Mouse (Mus musculus): ENCODE measurements around the gene Ece1. TPM values are rescaled to one million over a fixed set of nuclear protein-coding genes. Genes with fewer than 3 reads are reported as not detected.

Ece1 gene
- total RNA-seq, 1 experiment = 99.2 TPM

GRCm38 (mm10) chr4:137943540-137943939 lies 81.5 kb downstream of the Ece1 start:
- H3K4me3 ChIP-seq (ENCODE audit: insufficient read depth in 1 of 2, low read depth in 1 of 2, low read length in 2 of 2, poor library complexity in 1 of 2, severe bottlenecking in 1 of 2) = no peak overlapping the region
- H3K36me3 ChIP-seq (ENCODE audit: control insufficient read depth, insufficient read depth, low read length, poor library complexity, severe bottlenecking) = peaks cover 14% of the 10 kb centered on the region; the same call in 1 of the 2 replicates
- TF ChIP-seq ZNF384 (IDR thresholded peaks at IDR 0.05; ENCODE audit: low read depth, low read length) (no peak), MAFK (IDR thresholded peaks at IDR 0.05; ENCODE audit: insufficient read depth, low read depth, low read length) (no peak), ZC3H11A (IDR thresholded peaks at IDR 0.05; ENCODE audit: borderline replicate concordance, low read depth, low read length) (no peak), CHD2 (IDR thresholded peaks at IDR 0.05; ENCODE audit: low read depth, low read length) (no peak), HCFC1 (IDR thresholded peaks at IDR 0.05; ENCODE audit: borderline replicate concordance, insufficient read depth, low read length) (no peak)
- no peak for DNase-seq (ENCODE audit: low read depth, low spot score)
- in situ Hi-C loops (cut with MboI; ENCODE audit: low sequenced_read_pairs in 2 of 2, unreplicated experiment in 2 of 2) = loop anchor here in 1 of 2 experiments (10.0 kb wide), 1 partner anchor 209 kb away; no protein-coding TSS in a partner anchor
- no peak overlapping the region for H3K9ac ChIP-seq (ENCODE audit: insufficient read depth, low read depth, low read length, poor library complexity, severe bottlenecking)
- H3K27ac ChIP-seq (ENCODE audit: insufficient read depth, low read depth, low read length, poor library complexity, severe bottlenecking) = no peak overlapping the region
- H3K4me1 ChIP-seq (ENCODE audit: control insufficient read depth in 2 of 2, insufficient read depth in 2 of 2, low read length in 2 of 2, poor library complexity in 1 of 2) = peaks cover 0 to 8% of the 10 kb centered on the region in 2 experiments; a peak in 1 of 4 replicates
- H3K9me3 ChIP-seq (ENCODE audit: control insufficient read depth, insufficient read depth, low read depth, low read length) = no peaks in the 10 kb centered on the region

- no peak overlapping the region for H3K27ac ChIP-seq (ENCODE audit: insufficient read depth, low read depth, low read length, poor library complexity, severe bottlenecking)
- in situ Hi-C loops (cut with MboI; ENCODE audit: low sequenced_read_pairs in 2 of 2, unreplicated experiment in 2 of 2) = loop anchor here in 1 of 2 experiments (5.0 to 10.0 kb wide), 2 partner anchors 88 to 211 kb away; no protein-coding TSS in a partner anchor
- H3K36me3 ChIP-seq (ENCODE audit: control insufficient read depth, insufficient read depth, low read length, poor library complexity, severe bottlenecking) = peaks cover 14% of the 10 kb centered on the region
- H3K4me1 ChIP-seq (ENCODE audit: control insufficient read depth in 2 of 2, insufficient read depth in 2 of 2, low read length in 2 of 2, poor library complexity in 1 of 2) = peaks cover 0 to 8% of the 10 kb centered on the region in 2 experiments; a peak in 1 of 4 replicates
- H3K4me3 ChIP-seq (ENCODE audit: insufficient read depth in 1 of 2, low read depth in 1 of 2, low read length in 2 of 2, poor library complexity in 1 of 2, severe bottlenecking in 1 of 2) = no peak overlapping the region
- no peak for DNase-seq (ENCODE audit: low read depth, low spot score)
- no peaks in the 10 kb centered on the region for H3K9me3 ChIP-seq (ENCODE audit: control insufficient read depth, insufficient read depth, low read depth, low read length)
- TF ChIP-seq ZC3H11A (IDR thresholded peaks at IDR 0.05; ENCODE audit: borderline replicate concordance, low read depth, low read length) = 0 out of 2 replicates have a peak, but pooled peaks have one; percentile 28
- no peak for TF ChIP-seq CHD2 (IDR thresholded peaks at IDR 0.05; ENCODE audit: low read depth, low read length)
- H3K9ac ChIP-seq (ENCODE audit: insufficient read depth, low read depth, low read length, poor library complexity, severe bottlenecking) = no peak overlapping the region
Observed at GRCm38 (mm10) chr4:137945376-137945775, 83.3 kb downstream of the Ece1 start.

GRCm38 (mm10) chr4:137946419-137946818 lies 84.4 kb downstream of the Ece1 start:
- in situ Hi-C loops (cut with MboI; ENCODE audit: low sequenced_read_pairs in 2 of 2, unreplicated experiment in 2 of 2) = loop anchor here in 1 of 2 experiments (5.0 to 10.0 kb wide), 2 partner anchors 89 to 212 kb away; no protein-coding TSS in a partner anchor
- no peak overlapping the region for H3K27ac ChIP-seq (ENCODE audit: insufficient read depth, low read depth, low read length, poor library complexity, severe bottlenecking)
- H3K9ac ChIP-seq (ENCODE audit: insufficient read depth, low read depth, low read length, poor library complexity, severe bottlenecking) = no peak overlapping the region
- TF ChIP-seq MAFK (IDR thresholded peaks at IDR 0.05; ENCODE audit: insufficient read depth, low read depth, low read length) (no peak), HCFC1 (IDR thresholded peaks at IDR 0.05; ENCODE audit: borderline replicate concordance, insufficient read depth, low read length) (no peak), ZC3H11A (IDR thresholded peaks at IDR 0.05; ENCODE audit: borderline replicate concordance, low read depth, low read length) (no peak), CHD2 (IDR thresholded peaks at IDR 0.05; ENCODE audit: low read depth, low read length) (no peak), ZNF384 (IDR thresholded peaks at IDR 0.05; ENCODE audit: low read depth, low read length) (no peak)
- no peak for DNase-seq (ENCODE audit: low read depth, low spot score)
- H3K36me3 ChIP-seq (ENCODE audit: control insufficient read depth, insufficient read depth, low read length, poor library complexity, severe bottlenecking) = peaks cover 14% of the 10 kb centered on the region
- H3K4me3 ChIP-seq (ENCODE audit: insufficient read depth in 1 of 2, low read depth in 1 of 2, low read length in 2 of 2, poor library complexity in 1 of 2, severe bottlenecking in 1 of 2) = no peak overlapping the region
- peaks cover 0 to 5% of the 10 kb centered on the region in 2 experiments; a peak in 1 of 4 replicates for H3K4me1 ChIP-seq (ENCODE audit: control insufficient read depth in 2 of 2, insufficient read depth in 2 of 2, low read length in 2 of 2, poor library complexity in 1 of 2)
- H3K9me3 ChIP-seq (ENCODE audit: control insufficient read depth, insufficient read depth, low read depth, low read length) = no peaks in the 10 kb centered on the region

GRCm38 (mm10) chr4:137952840-137953239 lies 90.8 kb downstream of the Ece1 start:
- H3K27ac ChIP-seq (ENCODE audit: insufficient read depth, low read depth, low read length, poor library complexity, severe bottlenecking) = no peak overlapping the region
- H3K9me3 ChIP-seq (ENCODE audit: control insufficient read depth, insufficient read depth, low read depth, low read length) = no peaks in the 10 kb centered on the region
- peak; percentile 68 for DNase-seq (ENCODE audit: low read depth, low spot score)
- H3K9ac ChIP-seq (ENCODE audit: insufficient read depth, low read depth, low read length, poor library complexity, severe bottlenecking) = no peak overlapping the region
- H3K4me3 ChIP-seq (ENCODE audit: insufficient read depth in 1 of 2, low read depth in 1 of 2, low read length in 2 of 2, poor library complexity in 1 of 2, severe bottlenecking in 1 of 2) = no peak overlapping the region
- in situ Hi-C loops (cut with MboI; ENCODE audit: low sequenced_read_pairs in 2 of 2, unreplicated experiment in 2 of 2) = loop anchor here in 1 of 2 experiments (10.0 kb wide), 1 partner anchor 98 kb away; no protein-coding TSS in a partner anchor
- peaks cover 10% of the 10 kb centered on the region for H3K36me3 ChIP-seq (ENCODE audit: control insufficient read depth, insufficient read depth, low read length, poor library complexity, severe bottlenecking)
- H3K4me1 ChIP-seq (ENCODE audit: control insufficient read depth in 2 of 2, insufficient read depth in 2 of 2, low read length in 2 of 2, poor library complexity in 1 of 2) = no peaks in the 10 kb centered on the region
- TF ChIP-seq HCFC1 (IDR thresholded peaks at IDR 0.05; ENCODE audit: borderline replicate concordance, insufficient read depth, low read length) (no peak), ZC3H11A (IDR thresholded peaks at IDR 0.05; ENCODE audit: borderline replicate concordance, low read depth, low read length) (peak; percentile 35; the same call in 1 of the 2 replicates)

- peaks cover 17% of the 10 kb centered on the region for H3K36me3 ChIP-seq (ENCODE audit: control insufficient read depth, insufficient read depth, low read length, poor library complexity, severe bottlenecking)
- H3K27ac ChIP-seq (ENCODE audit: insufficient read depth, low read depth, low read length, poor library complexity, severe bottlenecking) = no peak overlapping the region
- no peaks in the 10 kb centered on the region for H3K9me3 ChIP-seq (ENCODE audit: control insufficient read depth, insufficient read depth, low read depth, low read length)
- TF ChIP-seq ZC3H11A (IDR thresholded peaks at IDR 0.05; ENCODE audit: borderline replicate concordance, low read depth, low read length) (no peak), MAFK (IDR thresholded peaks at IDR 0.05; ENCODE audit: insufficient read depth, low read depth, low read length) (no peak), HCFC1 (IDR thresholded peaks at IDR 0.05; ENCODE audit: borderline replicate concordance, insufficient read depth, low read length) (no peak), ZNF384 (IDR thresholded peaks at IDR 0.05; ENCODE audit: low read depth, low read length) (no peak), CHD2 (IDR thresholded peaks at IDR 0.05; ENCODE audit: low read depth, low read length) (no peak)
- no peak overlapping the region for H3K9ac ChIP-seq (ENCODE audit: insufficient read depth, low read depth, low read length, poor library complexity, severe bottlenecking)
- in situ Hi-C loops (cut with MboI; ENCODE audit: low sequenced_read_pairs in 2 of 2, unreplicated experiment in 2 of 2) = loop anchor here in 1 of 2 experiments (10.0 kb wide), 1 partner anchor 99 kb away; no protein-coding TSS in a partner anchor
- DNase-seq (ENCODE audit: low read depth, low spot score) = no peak
- no peaks in the 10 kb centered on the region for H3K4me1 ChIP-seq (ENCODE audit: control insufficient read depth in 2 of 2, insufficient read depth in 2 of 2, low read length in 2 of 2, poor library complexity in 1 of 2)
- H3K4me3 ChIP-seq (ENCODE audit: insufficient read depth in 1 of 2, low read depth in 1 of 2, low read length in 2 of 2, poor library complexity in 1 of 2, severe bottlenecking in 1 of 2) = no peak overlapping the region
Observed at GRCm38 (mm10) chr4:137954184-137954583, 92.1 kb downstream of the Ece1 start.
